Mouse (Mus musculus): ENCODE results near the gene Nmbr. TPM values are rescaled to one million over a fixed set of nuclear protein-coding genes. Genes with fewer than 3 reads are reported as not detected.

Nmbr gene
- total and polyA plus RNA-seq, 3 experiments, result 0.25 to 0.36 (median 0.26) TPM

- Histone ChIP-seq H3K27ac (ENCODE audit: insufficient read depth, low read depth) (no peak overlapping the region), H3K9ac (ENCODE audit: insufficient read depth, low read depth) (no peak overlapping the region), H3K27me3 (replicated peaks) (no peaks in the 10 kb centered on the region), H3K9me3 (replicated peaks; ENCODE audit: low read length) (no peaks in the 10 kb centered on the region), H3K4me2 (ENCODE audit: insufficient read depth, low read depth, poor library complexity, severe bottlenecking) (no peak overlapping the region), H3K4me1 (ENCODE audit: control insufficient read depth in 1 of 2, insufficient read depth in 2 of 2) (no peaks in the 10 kb centered on the region), H3K4me3 (replicated peaks in 1 of 3; ENCODE audit: low read depth in 2 of 3, low read length in 2 of 3, poor library complexity in 1 of 3) (no peak overlapping the region), H3K79me2 (replicated peaks; ENCODE audit: control insufficient read depth, extremely low read depth, insufficient read depth, poor library complexity, severe bottlenecking) (no peaks in the 10 kb centered on the region), H3K36me3 (replicated peaks in 1 of 2; ENCODE audit: control insufficient read depth in 1 of 2, insufficient read depth in 1 of 2, low read length in 1 of 2) (no peaks in the 10 kb centered on the region)
- TF ChIP-seq HCFC1 (IDR thresholded peaks at IDR 0.05; ENCODE audit: low read depth, low read length), result no peak
- TF ChIP-seq TCF12 (IDR thresholded peaks at IDR 0.05; ENCODE audit: low read depth, low read length), result no peak
- no peak for TF ChIP-seq MXI1 (IDR thresholded peaks at IDR 0.05; ENCODE audit: low read depth, low read length)
- no peak for TF ChIP-seq SIN3A (IDR thresholded peaks at IDR 0.05; ENCODE audit: low read length)
- no peak for TF ChIP-seq USF1 (IDR thresholded peaks at IDR 0.05; ENCODE audit: low read depth, low read length)
- TF ChIP-seq ZMIZ1 (IDR thresholded peaks at IDR 0.05; ENCODE audit: low read depth, low read length), result no peak
- no peak for TF ChIP-seq E2F4 (IDR thresholded peaks at IDR 0.05; ENCODE audit: insufficient replicate concordance, low read depth, low read length)
- no peak for TF ChIP-seq USF2 (conservative IDR thresholded peaks at IDR 0.05; ENCODE audit: low read depth, low read length)
- TF ChIP-seq UBTF (IDR thresholded peaks at IDR 0.05; ENCODE audit: low read depth, low read length), result no peak
- TF ChIP-seq MAZ (IDR thresholded peaks at IDR 0.05; ENCODE audit: low read depth, low read length), result no peak
- TF ChIP-seq POLR2AphosphoS2 (IDR thresholded peaks at IDR 0.05; ENCODE audit: low read depth, low read length), result no peak
- TF ChIP-seq CHD2 (IDR thresholded peaks at IDR 0.05; ENCODE audit: low read length), result no peak
- no peak for TF ChIP-seq GABPA (IDR thresholded peaks at IDR 0.05; ENCODE audit: insufficient replicate concordance, low read depth, low read length)
- no peak for TF ChIP-seq ZKSCAN1 (IDR thresholded peaks at IDR 0.05; ENCODE audit: borderline replicate concordance, low read depth, low read length)
- TF ChIP-seq RAD21 (IDR thresholded peaks at IDR 0.05; ENCODE audit: low read depth, low read length), result no peak
- no peak for TF ChIP-seq IRF4 (IDR thresholded peaks at IDR 0.05; ENCODE audit: low read depth, low read length)
- no peak for TF ChIP-seq SMC3 (IDR thresholded peaks at IDR 0.05; ENCODE audit: low read depth, low read length)
- TF ChIP-seq PAX5 (IDR thresholded peaks at IDR 0.05; ENCODE audit: low read length), result no peak
- dilution Hi-C loops (cut with MboI; ENCODE audit: extremely low pct_ligation_motif_present, extremely low pct_unique_long_range_greater_than_20kb, low sequenced_read_pairs) (no loop called here), in situ Hi-C loops (cut with MboI; ENCODE audit: low pct_ligation_motif_present, low pct_unique_long_range_greater_than_20kb, low sequenced_read_pairs) (no loop called here)
- no peak for DNase-seq (ENCODE audit: extremely low read depth)
Measured at GRCm38 (mm10) chr10:14789969-14790368, 84.6 kb downstream of the Nmbr start.

DNA sequence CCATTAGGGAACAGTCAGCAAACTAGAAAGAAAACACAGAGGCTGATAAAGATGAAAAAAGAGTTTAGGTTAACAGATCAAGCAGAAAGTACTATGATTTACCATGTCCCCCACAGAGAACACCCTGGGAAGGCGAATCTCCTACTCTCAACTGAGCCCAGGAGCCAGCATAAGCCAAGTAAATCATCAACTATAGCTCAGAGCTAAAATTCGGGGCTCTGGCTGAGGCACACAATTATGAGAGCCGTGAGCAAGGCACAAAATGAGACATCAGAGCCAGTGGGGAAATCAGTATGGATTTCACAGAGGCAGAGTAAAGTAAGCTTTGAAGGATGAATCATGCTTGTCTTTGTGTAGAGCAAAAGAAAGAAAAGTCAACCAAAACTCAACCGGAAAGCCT lies 111.6 kb downstream of the Nmbr start:
- dilution Hi-C loops (cut with MboI; ENCODE audit: extremely low pct_ligation_motif_present, extremely low pct_unique_long_range_greater_than_20kb, low sequenced_read_pairs), result no loop called here
- no peaks in the 10 kb centered on the region for H3K79me2 ChIP-seq (replicated peaks; ENCODE audit: control insufficient read depth, extremely low read depth, insufficient read depth, poor library complexity, severe bottlenecking)
- H3K36me3 ChIP-seq (replicated peaks in 1 of 2; ENCODE audit: control insufficient read depth in 1 of 2, insufficient read depth in 1 of 2, low read length in 1 of 2), result no peaks in the 10 kb centered on the region
- no peak overlapping the region for H3K4me2 ChIP-seq (ENCODE audit: insufficient read depth, low read depth, poor library complexity, severe bottlenecking)
- in situ Hi-C loops (cut with MboI; ENCODE audit: low pct_ligation_motif_present, low pct_unique_long_range_greater_than_20kb, low sequenced_read_pairs), result no loop called here
- no peak overlapping the region for H3K27ac ChIP-seq (ENCODE audit: insufficient read depth, low read depth)
- TF ChIP-seq RAD21 (IDR thresholded peaks at IDR 0.05; ENCODE audit: low read depth, low read length) (no peak), ETS1 (conservative IDR thresholded peaks at IDR 0.05; ENCODE audit: low read depth, low read length) (no peak), GABPA (IDR thresholded peaks at IDR 0.05; ENCODE audit: insufficient replicate concordance, low read depth, low read length) (no peak), PAX5 (IDR thresholded peaks at IDR 0.05; ENCODE audit: low read length) (no peak), EP300 (IDR thresholded peaks at IDR 0.05; ENCODE audit: low read length) (no peak), JUN (IDR thresholded peaks at IDR 0.05; ENCODE audit: insufficient read depth, low read depth, low read length) (no peak), MEF2A (IDR thresholded peaks at IDR 0.05; ENCODE audit: borderline replicate concordance, low read depth, low read length) (no peak), SMC3 (IDR thresholded peaks at IDR 0.05; ENCODE audit: low read depth, low read length) (no peak), ZMIZ1 (IDR thresholded peaks at IDR 0.05; ENCODE audit: low read depth, low read length) (no peak), TCF12 (IDR thresholded peaks at IDR 0.05; ENCODE audit: low read depth, low read length) (no peak), POLR2AphosphoS2 (IDR thresholded peaks at IDR 0.05; ENCODE audit: low read depth, low read length) (no peak)
- H3K9me3 ChIP-seq (replicated peaks; ENCODE audit: low read length), result no peaks in the 10 kb centered on the region
- H3K27me3 ChIP-seq (replicated peaks), result no peaks in the 10 kb centered on the region
- H3K4me1 ChIP-seq (ENCODE audit: control insufficient read depth in 1 of 2, insufficient read depth in 2 of 2), result no peaks in the 10 kb centered on the region
- H3K9ac ChIP-seq (ENCODE audit: insufficient read depth, low read depth), result no peak overlapping the region
- no peak for DNase-seq (ENCODE audit: extremely low read depth)
- no peak overlapping the region for H3K4me3 ChIP-seq (replicated peaks in 1 of 3; ENCODE audit: low read depth in 2 of 3, low read length in 2 of 3, poor library complexity in 1 of 3)

Data from CH12.LX (cell line).